Mouse (Mus musculus) stomach, embryonic 14.5 days (tissue): ENCODE results near the gene Nek1. TPM values are rescaled to one million over a fixed set of nuclear protein-coding genes. Genes with fewer than 3 reads are reported as not detected.

Source experiments
- ATAC-seq: fragments of 200-750 bp; cut with Nextera tagmentation; 2 replicates; pipeline ENCODE4 v1.8.0; 2017; ENCODE audit warnings: low read depth, moderate TSS enrichment; ENCODE audit not compliant: insufficient number of reproducible peaks, insufficient read depth, low FRiP score
- H3K27ac ChIP-seq: fragments of 300-500 bp; sonication (generic); 2 replicates; pipeline ENCODE4 v1.5.1; 2014; ENCODE audit warnings: mild to moderate bottlenecking, low read length, moderate library complexity, mixed read lengths
- H3K27me3 ChIP-seq: fragments of 300-500 bp; sonication (generic); 2 replicates; pipeline ENCODE4 v1.6.1; 2014; ENCODE audit warnings: low read length, control low read depth, mixed read lengths; ENCODE audit not compliant: control insufficient read depth, insufficient read depth
- H3K36me3 ChIP-seq: fragments of 300-500 bp; sonication (generic); 2 replicates; pipeline ENCODE4 v1.6.1; 2014; ENCODE audit warnings: mild to moderate bottlenecking, control low read depth, low read length, moderate library complexity, mixed read lengths; ENCODE audit not compliant: control insufficient read depth, insufficient read depth
- H3K4me1 ChIP-seq: fragments of 300-500 bp; sonication (generic); 2 replicates; pipeline ENCODE4 v1.6.1; 2014; ENCODE audit warnings: low read length, control low read depth, mixed read lengths; ENCODE audit not compliant: control insufficient read depth, insufficient read depth
- H3K4me2 ChIP-seq: fragments of 300-500 bp; sonication (generic); replicated peaks from 2 replicates; pipeline ENCODE4 v1.6.1; 2014; ENCODE audit warnings: low read depth, low read length, control low read depth
- H3K4me3 ChIP-seq: fragments of 300-500 bp; sonication (generic); 2 replicates; pipeline ENCODE4 v1.5.1; 2014; ENCODE audit warnings: low read depth, low read length, control low read depth
- H3K9ac ChIP-seq: fragments of 300-500 bp; sonication (generic); replicated peaks from 2 replicates; pipeline ENCODE4 v1.6.1; 2014; ENCODE audit warnings: low read depth, mild to moderate bottlenecking, control low read depth, low read length, moderate library complexity, mixed read lengths
- H3K9me3 ChIP-seq: fragments of 300-500 bp; sonication (generic); 2 replicates; pipeline ENCODE4 v1.6.1; 2016; ENCODE audit warnings: low read depth, low read length, control low read depth; ENCODE audit not compliant: control insufficient read depth
- WGBS: fragments of 180-500 bp; shearing (Covaris S2); extraction: QIAGEN DNeasy Blood & Tissue Kit; methylation state at CpG from one replicate; pipeline ENCODE4 v1.1.7; 2014; 5-methylcytosine and 5-hydroxymethylcytosine counted together
- polyA plus RNA-seq: library from polyadenylated mRNA; unstranded; fragments of >200 nt; fragmentation: Nextera tagmentation; extraction: Ambion mirVana; gene quantifications from 2 replicates; pipeline ENCODE4 v1.2.1, GENCODE M21; 2014

Gene Nek1
- 29.0 and 32.3 TPM in 2 replicates for polyA plus RNA-seq

DNA sequence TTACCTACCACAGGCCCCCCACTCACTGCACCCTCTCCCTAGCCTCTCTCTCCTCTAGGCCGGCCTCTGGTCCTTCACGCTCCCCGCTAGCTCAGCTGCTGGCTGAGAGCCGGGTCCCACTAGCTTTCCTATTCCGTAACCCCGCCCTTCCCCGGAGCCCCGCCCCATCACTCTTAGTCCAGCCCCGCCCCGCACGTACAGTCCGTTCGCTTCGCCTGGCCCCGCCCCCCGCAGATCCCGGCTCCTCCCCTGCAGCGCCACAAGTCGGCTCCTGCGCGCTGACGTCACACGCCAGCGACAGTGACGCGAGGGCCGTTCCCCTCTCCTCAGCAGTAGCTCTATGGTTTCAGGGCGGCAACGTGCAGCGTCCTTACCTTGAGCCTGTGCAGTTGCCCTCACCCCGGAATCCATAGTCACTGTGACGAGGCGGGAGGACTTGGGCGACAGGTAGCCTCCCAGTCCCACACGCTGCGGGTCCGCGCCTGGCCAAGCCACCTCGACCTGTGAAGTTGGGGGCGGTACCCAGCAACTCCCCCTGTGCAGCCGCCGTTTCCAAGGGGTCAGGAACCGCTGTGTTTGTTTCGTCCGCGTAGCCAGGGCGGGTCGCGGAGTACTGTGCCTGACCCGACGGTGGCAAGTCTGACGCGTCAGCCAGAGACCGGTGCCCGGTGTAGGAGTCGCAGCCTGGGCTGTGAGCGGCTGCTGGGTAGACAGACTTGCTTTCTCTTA is at the start of gene Nek1:
Gene Nek1, plus strand, starts transcription at position 286 of the 729 bp plus-strand sequence.
- H3K27ac ChIP-seq: peak within 1 kb of the TSS; percentile 89
- H3K4me1 ChIP-seq: no peaks in the 10 kb centered on the region; the same call in 1 of the 2 replicates
- H3K36me3 ChIP-seq: no peaks in the 10 kb centered on the region
- peak within 1 kb of the TSS; percentile 57 for H3K9ac ChIP-seq
- peak within 1 kb of the TSS; percentile 86 for H3K4me2 ChIP-seq
- H3K4me3 ChIP-seq: peak within 1 kb of the TSS; percentile 82
- H3K9me3 ChIP-seq: 0 out of 2 replicates have a peak, but pooled peaks cover under 1% of the 10 kb centered on the region
- ATAC-seq: peak; percentile 94
- no peaks in the 10 kb centered on the region for H3K27me3 ChIP-seq
- under 1% methylated on average over 57 of the region's 57 CpGs for WGBS

DNA sequence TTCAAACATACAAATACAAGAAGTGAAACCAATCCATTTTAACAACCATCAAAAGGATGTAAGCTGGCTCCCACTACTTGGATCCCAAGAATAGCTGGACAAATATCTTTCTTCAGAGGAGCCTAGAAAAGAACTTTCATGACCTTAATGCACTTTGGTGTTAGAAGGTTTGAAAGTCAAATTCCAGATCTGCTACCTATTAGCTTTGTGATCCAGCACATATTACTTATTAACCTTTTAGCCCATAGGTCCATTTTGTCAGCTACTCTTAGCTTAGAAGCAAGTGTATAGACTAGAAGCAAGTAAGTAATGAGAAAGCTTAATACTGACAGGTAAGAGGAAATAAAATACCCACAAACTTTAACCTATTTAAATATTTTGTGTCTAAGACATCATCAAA is 45.5 kb upstream of the Nek1 start:
- Histone ChIP-seq H3K36me3 (no peaks in the 10 kb centered on the region), H3K9me3 (no peaks in the 10 kb centered on the region), H3K9ac (no peak overlapping the region), H3K4me3 (no peak overlapping the region), H3K27ac (no peak overlapping the region), H3K4me1 (no peaks in the 10 kb centered on the region), H3K27me3 (no peaks in the 10 kb centered on the region), H3K4me2 (no peak overlapping the region)
- ATAC-seq: no peak

DNA sequence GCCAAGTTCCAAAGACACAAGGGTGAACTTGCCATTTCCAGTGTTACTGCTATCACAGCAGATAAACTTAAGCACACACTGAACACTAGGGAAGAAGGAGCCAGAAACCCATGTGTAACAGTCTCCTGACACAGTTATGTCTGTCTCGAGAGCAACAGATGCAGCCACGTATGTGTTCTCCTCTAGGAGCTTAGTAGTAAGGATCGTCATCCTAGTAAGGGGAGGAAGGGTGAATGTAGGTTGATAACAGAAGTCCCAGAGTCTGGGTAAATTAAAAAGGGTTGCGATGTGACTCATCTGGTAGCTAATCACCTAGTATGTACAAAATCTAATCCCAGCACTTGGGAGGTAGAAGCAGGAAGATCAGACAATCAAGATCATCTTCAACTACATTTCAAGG is 43.1 kb upstream of the Nek1 start:
- no peak overlapping the region for H3K4me3 ChIP-seq
- no peak overlapping the region for H3K27ac ChIP-seq
- ATAC-seq: no peak
- no peak overlapping the region for H3K9ac ChIP-seq
- H3K27me3 ChIP-seq: no peaks in the 10 kb centered on the region
- no peaks in the 10 kb centered on the region for H3K9me3 ChIP-seq
- no peak overlapping the region for H3K4me2 ChIP-seq
- no peaks in the 10 kb centered on the region for H3K36me3 ChIP-seq
- 62% methylated on average over 4 of the region's 4 CpGs for WGBS
- H3K4me1 ChIP-seq: no peaks in the 10 kb centered on the region

DNA sequence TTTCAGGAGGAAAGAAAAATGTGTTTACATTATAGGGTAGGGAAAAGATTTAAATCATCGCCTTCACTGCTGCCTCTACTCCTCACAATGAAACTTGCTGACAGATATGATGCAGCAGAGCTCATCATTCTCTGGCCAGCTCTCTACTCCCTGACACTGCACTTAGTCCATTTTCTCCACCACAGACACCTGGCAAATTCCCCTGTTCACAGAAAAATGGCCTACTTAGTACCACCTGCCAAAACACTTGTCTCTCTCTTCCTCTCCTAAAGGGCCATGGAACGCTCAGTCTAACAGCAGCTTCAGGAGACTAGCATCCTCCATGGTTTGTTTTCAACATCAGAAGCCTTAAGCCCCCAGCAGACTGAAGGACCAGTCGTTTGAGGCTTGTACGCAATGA is 41.7 kb upstream of the Nek1 start:
- WGBS: 46% methylated on average over 4 of the region's 4 CpGs
- no peaks in the 10 kb centered on the region for H3K4me1 ChIP-seq
- H3K27me3 ChIP-seq: no peaks in the 10 kb centered on the region
- no peaks in the 10 kb centered on the region for H3K9me3 ChIP-seq
- H3K4me2 ChIP-seq: no peak overlapping the region
- no peak overlapping the region for H3K9ac ChIP-seq
- H3K4me3 ChIP-seq: no peak overlapping the region
- H3K36me3 ChIP-seq: no peaks in the 10 kb centered on the region
- H3K27ac ChIP-seq: no peak overlapping the region
- no peak for ATAC-seq

DNA sequence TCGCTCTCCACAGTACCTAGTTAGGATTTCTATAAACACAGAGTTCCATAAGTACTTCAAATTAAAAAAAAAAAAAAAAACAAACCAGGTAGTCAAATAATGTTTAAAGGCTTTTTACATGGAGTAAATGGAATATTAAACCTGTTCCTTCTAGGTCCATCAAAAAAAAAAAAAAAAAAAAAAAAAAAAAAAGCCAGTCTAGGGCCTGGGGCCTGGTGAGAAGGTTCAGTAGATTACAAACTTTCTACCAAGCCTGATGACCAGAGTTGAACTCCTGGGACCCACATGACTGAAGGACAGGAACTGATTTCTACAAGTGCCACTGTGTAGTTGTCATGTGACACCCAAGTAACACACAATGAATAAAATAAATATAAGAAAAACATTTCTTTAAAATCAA is 41.2 kb upstream of the Nek1 start:
- Histone ChIP-seq H3K4me1 (no peaks in the 10 kb centered on the region), H3K27ac (no peak overlapping the region), H3K4me2 (no peak overlapping the region), H3K9me3 (no peaks in the 10 kb centered on the region), H3K4me3 (no peak overlapping the region), H3K27me3 (no peaks in the 10 kb centered on the region), H3K36me3 (no peaks in the 10 kb centered on the region), H3K9ac (no peak overlapping the region)
- no peak for ATAC-seq
- 95% methylated on average over 1 of the region's 1 CpGs for WGBS

DNA sequence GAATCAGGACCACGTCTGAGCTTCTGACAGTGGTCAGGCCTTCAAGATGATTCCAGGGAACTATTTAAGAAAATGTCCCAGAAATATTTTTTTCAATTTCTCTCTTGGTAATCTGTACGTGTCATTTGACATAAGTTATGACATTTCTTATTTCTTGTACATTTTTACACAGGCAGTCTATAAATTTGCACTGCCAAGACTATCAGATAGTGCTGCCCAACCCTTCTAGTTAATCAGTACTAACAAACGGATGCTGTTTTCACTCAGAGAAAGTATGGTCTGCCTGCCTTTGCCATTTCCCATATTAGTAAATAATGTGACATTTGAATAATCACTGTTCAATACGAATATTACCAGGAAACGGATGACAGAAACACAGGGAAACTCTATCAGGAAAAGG is 40.2 kb upstream of the Nek1 start:
- H3K27me3 ChIP-seq: no peaks in the 10 kb centered on the region

GRCm38 (mm10) chr8:60954281-60955014 is 38.5 kb upstream of the Nek1 start:
- no peaks in the 10 kb centered on the region for H3K27me3 ChIP-seq
- no peaks in the 10 kb centered on the region for H3K36me3 ChIP-seq
- 6% methylated on average over 15 of the region's 15 CpGs for whole genome bisulfite sequencing
- no peak overlapping the region for H3K9ac ChIP-seq
- no peaks in the 10 kb centered on the region for H3K9me3 ChIP-seq
- H3K4me1 ChIP-seq: no peaks in the 10 kb centered on the region
- ATAC-seq: peak; percentile 94
- peak overlapping the region; percentile 22 for H3K4me3 ChIP-seq
- peak overlapping the region; percentile 79 for H3K27ac ChIP-seq
- H3K4me2 ChIP-seq: peak overlapping the region; percentile 41

More for the DNA sequence above, 40.2 kb upstream of the Nek1 start:
- 52% methylated on average over 5 of the region's 5 CpGs for WGBS
- Histone ChIP-seq H3K9me3 (no peaks in the 10 kb centered on the region), H3K27ac (no peak overlapping the region), H3K36me3 (no peaks in the 10 kb centered on the region), H3K4me2 (no peak overlapping the region), H3K4me3 (no peak overlapping the region), H3K9ac (no peak overlapping the region), H3K4me1 (no peaks in the 10 kb centered on the region)
- ATAC-seq: no peak

GRCm38 (mm10) chr8:60956847-60957246 is 36.1 kb upstream of the Nek1 start:
- 91% methylated on average over 7 of the region's 7 CpGs for WGBS
- H3K4me3 ChIP-seq: no peak overlapping the region
- peak; percentile 43 for ATAC-seq
- peak overlapping the region; percentile 44; the same call in 1 of the 2 replicates for H3K27ac ChIP-seq
- H3K9ac ChIP-seq: no peak overlapping the region
- no peak overlapping the region for H3K4me2 ChIP-seq
- H3K36me3 ChIP-seq: no peaks in the 10 kb centered on the region
- H3K9me3 ChIP-seq: no peaks in the 10 kb centered on the region
- no peaks in the 10 kb centered on the region for H3K4me1 ChIP-seq
- no peaks in the 10 kb centered on the region for H3K27me3 ChIP-seq
